Mouse (Mus musculus): ENCODE data around the gene Plppr3. TPM values are rescaled to one million over a fixed set of nuclear protein-coding genes. Genes with fewer than 3 reads are reported as not detected.

The Plppr3 gene
- 6.9 and 9.4 TPM in 2 replicates for polyA plus RNA-seq (2014; fragmentation: Nextera tagmentation; extraction: Ambion mirVana)

DNA sequence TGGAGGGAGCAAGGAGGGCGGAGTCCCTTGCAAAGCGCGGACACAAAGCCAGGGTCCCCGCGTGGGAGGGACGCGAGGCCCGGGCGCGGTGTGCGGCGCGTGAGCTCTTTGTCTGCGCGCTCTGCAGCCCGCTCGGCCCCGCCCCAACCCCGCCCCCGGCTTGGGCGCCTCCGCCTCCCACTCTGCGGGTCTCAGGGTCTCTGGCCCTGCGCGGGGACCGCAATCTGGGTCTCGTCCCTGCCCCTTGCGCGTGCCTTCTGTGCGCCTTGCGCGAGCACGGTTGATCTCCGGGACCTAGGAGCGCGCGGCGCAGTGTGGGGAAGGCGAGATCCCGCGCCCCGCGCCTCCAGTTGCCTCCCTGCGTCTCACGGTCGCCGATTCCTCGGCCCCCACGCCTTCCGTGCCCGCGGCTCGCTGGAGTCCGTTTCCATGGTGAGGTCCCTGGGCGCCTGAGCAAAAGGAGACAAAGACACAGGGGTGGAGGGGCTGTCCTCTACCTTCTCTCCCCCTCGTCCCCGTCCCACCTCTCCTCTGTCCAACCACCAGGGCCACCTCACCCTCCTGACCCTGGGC lies at the start of gene Plppr3, which contains the start of gene Prtn3:
Gene Plppr3, minus strand, starts transcription at position 345 of the 573 bp plus-strand sequence.
Gene Prtn3, plus strand, starts transcription at position 187 of the 573 bp plus-strand sequence.
- H3K27ac ChIP-seq (replicated peaks in 1 of 2; ENCODE audit: control insufficient read depth in 1 of 2, insufficient read depth in 1 of 2, low read depth in 2 of 2, low read length in 2 of 2): no peak within 1 kb of the TSS
- peak; percentile 36; the same call in 1 of the 2 replicates for ATAC-seq (ENCODE audit: insufficient number of reproducible peaks, insufficient read depth, low FRiP score, low read depth)
- WGBS: under 1% methylated on average over 56 of the region's 57 CpGs

DNA sequence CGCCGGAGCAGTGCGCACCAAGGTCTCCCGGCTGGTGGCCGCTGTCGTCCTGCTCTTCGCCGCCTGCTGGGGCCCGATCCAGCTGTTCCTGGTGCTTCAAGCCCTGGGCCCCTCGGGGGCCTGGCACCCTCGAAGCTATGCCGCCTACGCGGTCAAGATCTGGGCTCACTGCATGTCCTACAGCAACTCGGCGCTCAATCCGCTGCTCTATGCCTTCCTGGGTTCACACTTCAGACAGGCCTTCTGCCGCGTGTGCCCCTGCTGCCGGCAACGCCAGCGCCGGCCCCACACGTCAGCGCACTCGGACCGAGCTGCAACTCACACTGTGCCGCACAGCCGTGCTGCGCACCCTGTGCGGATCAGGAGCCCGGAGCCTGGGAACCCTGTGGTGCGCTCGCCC lies 47.1 kb upstream of the Plppr3 start:
- no peak overlapping the region for H3K27ac ChIP-seq (replicated peaks in 1 of 2; ENCODE audit: control insufficient read depth in 1 of 2, insufficient read depth in 1 of 2, low read depth in 2 of 2, low read length in 2 of 2)
- WGBS: 2% methylated on average over 34 of the region's 34 CpGs
- H3K4me3 ChIP-seq (ENCODE audit: control insufficient read depth in 1 of 2, insufficient read depth in 1 of 2, low read depth in 1 of 2, low read length in 2 of 2): peak overlapping the region; percentile 14 to 38
- ATAC-seq (ENCODE audit: insufficient number of reproducible peaks, insufficient read depth, low FRiP score, low read depth): no peak
- H3K4me2 ChIP-seq (ENCODE audit: low read length): peak overlapping the region; percentile 69
- no peaks in the 10 kb centered on the region for H3K36me3 ChIP-seq (ENCODE audit: control insufficient read depth, insufficient read depth, low read length)
- H3K9ac ChIP-seq (ENCODE audit: low read length): peak overlapping the region; percentile 47
- no peaks in the 10 kb centered on the region for H3K9me3 ChIP-seq (ENCODE audit: control insufficient read depth, low read length)
- H3K4me1 ChIP-seq (ENCODE audit: control insufficient read depth in 2 of 2, insufficient read depth in 2 of 2, low read length in 2 of 2): peaks cover 11 to 32% of the 10 kb centered on the region in 2 experiments
- H3K27me3 ChIP-seq (ENCODE audit: control insufficient read depth, insufficient read depth, low read length): peaks cover 62% of the 10 kb centered on the region

More for the DNA sequence above, at the start of gene Plppr3, which contains the start of gene Prtn3:
- no peaks in the 10 kb centered on the region for H3K36me3 ChIP-seq (ENCODE audit: control insufficient read depth, insufficient read depth, low read length)
- peak within 1 kb of the TSS; percentile 99 for H3K4me2 ChIP-seq (ENCODE audit: low read length)
- H3K9me3 ChIP-seq (ENCODE audit: control insufficient read depth, low read length): no peaks in the 10 kb centered on the region
- H3K4me3 ChIP-seq (ENCODE audit: control insufficient read depth in 1 of 2, insufficient read depth in 1 of 2, low read depth in 1 of 2, low read length in 2 of 2): peak within 1 kb of the TSS; percentile 61 to 63
- H3K4me1 ChIP-seq (ENCODE audit: control insufficient read depth in 2 of 2, insufficient read depth in 2 of 2, low read length in 2 of 2): peaks cover 0 to 7% of the 10 kb centered on the region in 2 experiments; a peak in 3 of 4 replicates
- peaks cover 4% of the 10 kb centered on the region; the same call in 1 of the 2 replicates for H3K27me3 ChIP-seq (ENCODE audit: control insufficient read depth, insufficient read depth, low read length)
- H3K9ac ChIP-seq (ENCODE audit: low read length): peak within 1 kb of the TSS; percentile 79

GRCm38 (mm10) chr10:79920958-79921535 lies 46.6 kb upstream of the Plppr3 start, which contains the start of gene R3hdm4:
R3hdm4 (minus strand) TSS chr10:79921208.
- H3K4me1 ChIP-seq (ENCODE audit: control insufficient read depth in 2 of 2, insufficient read depth in 2 of 2, low read length in 2 of 2): peaks cover 7 to 29% of the 10 kb centered on the region in 2 experiments
- no peak within 1 kb of the TSS for H3K27ac ChIP-seq (replicated peaks in 1 of 2; ENCODE audit: control insufficient read depth in 1 of 2, insufficient read depth in 1 of 2, low read depth in 2 of 2, low read length in 2 of 2)
- peak within 1 kb of the TSS; percentile 69 for H3K4me2 ChIP-seq (ENCODE audit: low read length)
- 9% methylated on average over 40 of the region's 41 CpGs for WGBS
- H3K9me3 ChIP-seq (ENCODE audit: control insufficient read depth, low read length): no peaks in the 10 kb centered on the region
- H3K27me3 ChIP-seq (ENCODE audit: control insufficient read depth, insufficient read depth, low read length): peaks cover 62% of the 10 kb centered on the region
- H3K36me3 ChIP-seq (ENCODE audit: control insufficient read depth, insufficient read depth, low read length): no peaks in the 10 kb centered on the region
- peak within 1 kb of the TSS; percentile 14 to 38 for H3K4me3 ChIP-seq (ENCODE audit: control insufficient read depth in 1 of 2, insufficient read depth in 1 of 2, low read depth in 1 of 2, low read length in 2 of 2)
- no peak for ATAC-seq (ENCODE audit: insufficient number of reproducible peaks, insufficient read depth, low FRiP score, low read depth)
- peak within 1 kb of the TSS; percentile 47 for H3K9ac ChIP-seq (ENCODE audit: low read length)

DNA sequence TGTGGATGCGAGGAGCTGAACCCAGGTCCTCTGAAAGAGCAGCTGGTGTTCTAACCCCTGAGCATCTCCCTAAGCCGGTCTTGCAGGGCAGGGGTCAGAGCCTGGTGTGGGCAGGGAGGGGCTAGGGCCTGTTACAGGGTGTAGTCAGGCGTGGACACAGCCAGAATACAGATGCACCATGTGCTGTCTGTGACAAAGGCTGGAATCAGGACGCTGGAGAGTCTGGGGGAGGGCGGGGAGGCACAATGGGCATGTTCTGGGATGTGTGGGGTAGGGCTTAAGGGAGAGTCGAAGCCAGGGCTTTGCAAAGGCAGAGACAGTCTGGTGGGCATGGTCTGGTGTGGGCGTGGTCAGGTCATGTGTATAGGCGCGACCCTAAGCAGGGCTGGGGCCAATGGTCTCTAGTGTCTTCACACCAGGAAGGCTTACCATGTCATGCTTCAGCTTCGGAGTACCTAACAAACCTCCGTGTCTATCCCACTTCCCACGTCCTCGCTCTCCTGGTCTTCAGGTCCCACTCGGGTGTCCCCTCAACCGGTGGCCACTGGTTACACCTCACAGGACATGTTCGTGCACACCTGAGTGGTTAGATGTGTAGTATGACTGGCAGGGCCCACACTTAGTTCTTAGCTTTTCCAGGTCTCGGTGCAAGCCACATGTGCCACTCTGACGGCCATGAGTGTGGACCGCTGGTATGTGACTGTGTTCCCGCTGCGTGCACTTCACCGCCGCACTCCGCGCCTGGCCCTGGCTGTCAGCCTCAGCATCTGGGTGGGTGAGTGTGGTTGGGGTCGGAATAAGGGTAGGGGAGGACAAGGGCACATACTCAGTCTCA lies 45.8 kb upstream of the Plppr3 start:
- H3K9me3 ChIP-seq (ENCODE audit: control insufficient read depth, low read length): no peaks in the 10 kb centered on the region
- H3K36me3 ChIP-seq (ENCODE audit: control insufficient read depth, insufficient read depth, low read length): no peaks in the 10 kb centered on the region
- H3K9ac ChIP-seq (ENCODE audit: low read length): no peak overlapping the region
- peaks cover 8 to 28% of the 10 kb centered on the region in 2 experiments for H3K4me1 ChIP-seq (ENCODE audit: control insufficient read depth in 2 of 2, insufficient read depth in 2 of 2, low read length in 2 of 2)
- peak overlapping the region; percentile 69; the same call in 1 of the 2 replicates for H3K4me2 ChIP-seq (ENCODE audit: low read length)
- peaks cover 62% of the 10 kb centered on the region for H3K27me3 ChIP-seq (ENCODE audit: control insufficient read depth, insufficient read depth, low read length)
- 26% methylated on average over 26 of the region's 26 CpGs for WGBS
- ATAC-seq (ENCODE audit: insufficient number of reproducible peaks, insufficient read depth, low FRiP score, low read depth): no peak
- peak overlapping the region in 1 of 2 experiments; percentile 38; a peak in 1 of 4 replicates for H3K4me3 ChIP-seq (ENCODE audit: control insufficient read depth in 1 of 2, insufficient read depth in 1 of 2, low read depth in 1 of 2, low read length in 2 of 2)
- H3K27ac ChIP-seq (replicated peaks in 1 of 2; ENCODE audit: control insufficient read depth in 1 of 2, insufficient read depth in 1 of 2, low read depth in 2 of 2, low read length in 2 of 2): no peak overlapping the region

- Histone ChIP-seq H3K4me3 (ENCODE audit: control insufficient read depth in 1 of 2, insufficient read depth in 1 of 2, low read depth in 1 of 2, low read length in 2 of 2) (0 out of 4 replicates have a peak overlapping the region, but pooled peaks of 1 of the 2 experiments have one; percentile 7), H3K9me3 (ENCODE audit: control insufficient read depth, low read length) (no peaks in the 10 kb centered on the region), H3K27me3 (ENCODE audit: control insufficient read depth, insufficient read depth, low read length) (peaks cover 62% of the 10 kb centered on the region), H3K36me3 (ENCODE audit: control insufficient read depth, insufficient read depth, low read length) (no peaks in the 10 kb centered on the region), H3K27ac (replicated peaks in 1 of 2; ENCODE audit: control insufficient read depth in 1 of 2, insufficient read depth in 1 of 2, low read depth in 2 of 2, low read length in 2 of 2) (no peak overlapping the region), H3K9ac (ENCODE audit: low read length) (no peak overlapping the region), H3K4me1 (ENCODE audit: control insufficient read depth in 2 of 2, insufficient read depth in 2 of 2, low read length in 2 of 2) (peaks cover 10 to 32% of the 10 kb centered on the region in 2 experiments), H3K4me2 (ENCODE audit: low read length) (peak overlapping the region; percentile 40; the same call in 1 of the 2 replicates)
- no peak for ATAC-seq (ENCODE audit: insufficient number of reproducible peaks, insufficient read depth, low FRiP score, low read depth)
- WGBS: 9% methylated on average over 21 of the region's 21 CpGs
These were observed 44.9 kb upstream of the Plppr3 start for GRCm38 (mm10) chr10:79919251-79919849.

DNA sequence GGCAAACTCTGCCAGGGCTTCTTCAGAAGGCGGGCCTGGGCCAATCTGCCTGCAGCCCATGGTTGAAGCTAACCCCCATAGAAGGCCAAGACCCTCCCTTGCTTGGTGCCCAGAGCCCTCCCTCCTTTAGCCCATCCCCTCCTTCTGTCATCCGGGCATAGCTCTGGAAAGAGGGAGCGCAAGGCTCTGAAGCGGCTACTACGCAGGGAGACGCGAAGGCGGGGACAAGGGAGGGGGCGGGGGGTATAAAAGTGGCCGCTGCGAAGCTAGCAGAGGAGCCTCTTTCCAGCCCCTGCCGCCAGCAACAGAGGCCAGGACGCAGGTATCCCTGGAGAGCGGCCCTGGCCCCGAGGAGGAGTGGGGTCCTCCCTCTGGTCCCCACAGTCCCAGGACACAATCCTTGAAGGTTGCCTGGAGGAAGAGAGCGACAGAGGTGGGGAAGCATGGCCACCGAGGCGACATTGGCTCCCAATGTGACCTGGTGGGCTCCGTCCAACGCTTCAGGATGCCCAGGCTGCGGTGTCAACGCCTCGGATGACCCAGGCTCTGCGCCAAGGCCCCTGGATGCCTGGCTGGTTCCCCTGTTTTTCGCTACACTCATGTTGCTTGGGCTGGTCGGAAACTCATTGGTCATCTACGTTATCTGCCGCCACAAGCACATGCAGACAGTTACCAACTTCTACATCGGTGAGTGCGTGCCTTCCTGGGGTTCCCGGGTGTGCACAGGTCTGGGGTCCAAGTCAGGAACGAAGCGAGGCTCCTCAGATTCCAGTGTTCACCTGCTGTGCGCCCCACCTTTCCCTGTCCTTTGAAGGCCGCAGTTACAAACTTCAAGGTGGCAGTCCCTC lies 44.0 kb upstream of the Plppr3 start:
- 6% methylated on average over 35 of the region's 35 CpGs for WGBS
- Histone ChIP-seq H3K4me3 (ENCODE audit: control insufficient read depth in 1 of 2, insufficient read depth in 1 of 2, low read depth in 1 of 2, low read length in 2 of 2) (peak overlapping the region; percentile 7 to 8; a peak in 2 of 4 replicates), H3K9ac (ENCODE audit: low read length) (no peak overlapping the region), H3K36me3 (ENCODE audit: control insufficient read depth, insufficient read depth, low read length) (no peaks in the 10 kb centered on the region), H3K27ac (replicated peaks in 1 of 2; ENCODE audit: control insufficient read depth in 1 of 2, insufficient read depth in 1 of 2, low read depth in 2 of 2, low read length in 2 of 2) (no peak overlapping the region), H3K4me2 (ENCODE audit: low read length) (peak overlapping the region; percentile 40), H3K4me1 (ENCODE audit: control insufficient read depth in 2 of 2, insufficient read depth in 2 of 2, low read length in 2 of 2) (peaks cover 13 to 38% of the 10 kb centered on the region in 2 experiments), H3K27me3 (ENCODE audit: control insufficient read depth, insufficient read depth, low read length) (peaks cover 62% of the 10 kb centered on the region), H3K9me3 (ENCODE audit: control insufficient read depth, low read length) (no peaks in the 10 kb centered on the region)
- ATAC-seq (ENCODE audit: insufficient number of reproducible peaks, insufficient read depth, low FRiP score, low read depth): no peak

All from heart, embryonic 14.5 days (tissue).